Mouse (Mus musculus) frontal cortex, adult 2 months (tissue): ENCODE measurements at regions not wholly inside any gene's neighbourhood (a gene's known extent, or its start where the extent isn't known, plus 50 kb on each side); places are given as distances from the start of the nearest gene placed in this dataset.

Source experiments
- DNase-seq, 2 experiments: peaks; one replicate each; pipeline ENCODE4 v3.0.0; 2022; ENCODE audit warnings: low spot score in 1 of 2; ENCODE audit errors: extremely low spot score in 1 of 2

GRCm38 (mm10) chr5:141136239-141136638 lies 105.1 kb upstream of the Sdk1 start:
- DNase-seq: no peak

- no peak for DNase-seq
Observed at GRCm38 (mm10) chr5:141137716-141138115, 103.6 kb upstream of the Sdk1 start.

- DNase-seq: peak in 1 of 2 experiments; percentile 10
Observed at GRCm38 (mm10) chr5:141138771-141139360, 102.4 kb upstream of the Sdk1 start.

- DNase-seq: no peak
Observed at GRCm38 (mm10) chr5:141139361-141139912, 101.9 kb upstream of the Sdk1 start.

GRCm38 (mm10) chr5:141160391-141160790 lies 80.9 kb upstream of the Sdk1 start:
- DNase-seq: no peak

GRCm38 (mm10) chr5:141160956-141161355 lies 80.3 kb upstream of the Sdk1 start:
- DNase-seq: no peak

GRCm38 (mm10) chr5:141182442-141182841 lies 58.8 kb upstream of the Sdk1 start:
- no peak for DNase-seq

- no peak for DNase-seq
Observed at GRCm38 (mm10) chr5:141189033-141189432, 52.3 kb upstream of the Sdk1 start.
